Mouse (Mus musculus) layer of hippocampus, adult 9-10 months (tissue): Measurements from ENCODE around the gene Atad5.
"Not testable (repeated sequence)": the region's sequence is repeated elsewhere in the genome, so short reads cannot be mapped to it uniquely, and the experiment has no call there.

Source experiments
- DNase-seq: peaks from one replicate; pipeline ENCODE4 v3.0.0; 2022; ENCODE audit warnings: low spot score

Atad5 gene

DNA sequence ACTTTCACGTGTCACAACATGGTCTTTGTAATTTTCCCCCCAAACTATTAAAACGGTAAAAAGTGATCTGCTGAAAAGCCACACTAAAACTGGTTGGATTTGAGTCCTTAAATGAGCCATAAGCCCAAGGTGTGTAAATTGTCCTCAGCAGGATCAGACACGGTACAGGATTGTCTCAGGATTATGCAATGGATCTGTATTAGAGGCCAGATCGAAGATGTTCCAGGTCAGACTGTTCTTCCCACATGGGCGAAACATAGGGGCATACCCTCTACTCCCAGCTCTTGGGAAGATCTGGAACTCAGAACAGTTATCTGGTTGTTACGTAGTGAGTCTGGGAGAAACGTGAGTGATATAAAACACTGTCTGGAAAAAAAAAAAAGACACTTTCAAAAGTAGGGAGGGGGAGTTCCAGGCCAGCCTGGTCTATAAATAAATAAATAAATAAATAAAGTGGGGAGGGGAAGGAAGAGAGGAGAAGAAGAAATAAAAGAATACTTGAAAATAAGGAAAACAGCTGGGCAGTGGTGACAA, 7.3 kb upstream of the Atad5 start:
- DNase-seq: no peak

DNA sequence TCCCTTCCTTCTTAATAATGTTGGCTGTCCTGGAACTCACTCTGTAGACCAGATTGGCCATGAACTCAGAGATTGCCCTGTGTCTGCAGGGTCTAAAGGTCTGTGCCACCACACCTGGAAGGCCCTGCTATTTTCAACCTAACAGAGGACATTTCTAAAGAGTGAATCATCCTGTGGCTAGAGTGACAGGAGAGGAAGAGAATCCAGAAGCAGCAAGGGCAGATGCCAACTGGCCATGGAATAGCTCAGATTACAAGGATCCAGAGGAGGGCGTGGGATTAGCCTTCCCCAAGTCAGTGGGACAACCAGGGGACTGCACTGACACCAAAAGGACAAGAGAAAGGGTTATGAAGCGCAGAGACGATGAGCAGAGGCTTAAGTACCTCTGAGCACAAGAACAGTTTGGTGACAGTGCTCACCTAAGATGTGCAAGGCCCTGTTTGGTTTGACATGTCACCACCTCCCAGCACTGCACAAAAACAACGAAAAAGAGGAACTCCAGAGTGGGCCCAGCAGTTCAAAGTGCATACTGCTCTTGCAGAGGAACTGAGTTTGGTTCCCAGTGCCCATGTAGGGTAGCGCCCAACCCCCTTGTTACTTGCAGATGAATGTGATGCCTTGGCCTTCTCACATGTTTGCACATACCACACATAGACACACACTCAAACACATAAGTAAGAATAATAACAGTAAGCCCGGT, 3.7 kb upstream of the Atad5 start:
- no peak for DNase-seq

DNA sequence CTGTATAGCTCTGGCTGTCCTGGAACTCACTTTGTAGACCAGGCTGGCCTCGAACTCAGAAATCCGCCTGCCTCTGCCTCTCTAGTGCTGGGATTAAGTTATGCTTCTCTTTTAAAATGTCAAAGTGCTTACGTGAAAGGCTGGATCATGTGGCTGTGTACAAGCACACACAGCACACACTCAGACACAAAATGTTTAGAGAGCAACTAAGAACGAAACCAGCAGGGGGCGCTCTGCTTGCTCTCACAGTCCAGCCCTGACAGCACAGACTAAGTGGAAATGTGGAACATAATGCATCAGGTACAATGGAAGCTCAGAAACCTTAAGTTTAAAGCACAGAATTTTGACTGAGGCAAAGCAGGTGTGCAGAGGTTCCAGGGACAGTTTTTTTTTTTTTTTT, 2.4 kb upstream of the Atad5 start:
- peak; percentile 72 for DNase-seq

DNA sequence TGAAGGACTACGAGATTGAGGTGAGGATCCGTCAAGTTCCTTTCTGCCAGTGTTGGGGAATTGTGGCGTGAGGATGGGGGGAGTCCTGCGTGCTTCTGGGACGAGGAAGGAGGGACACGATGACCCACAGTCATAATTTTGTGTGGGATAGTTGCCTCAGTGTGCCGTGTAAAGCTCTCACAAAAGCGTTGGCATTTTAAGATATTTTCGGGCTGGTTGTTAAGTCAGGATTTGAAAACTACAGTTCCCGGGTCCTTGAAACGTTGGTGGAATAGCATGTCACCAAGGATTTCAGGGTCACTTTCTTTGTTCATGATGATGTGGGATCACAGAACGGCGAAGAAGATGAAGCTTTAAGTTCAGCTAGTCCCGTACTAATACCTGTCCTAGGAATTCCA, 616 bp downstream of the Atad5 start:
- DNase-seq: no peak

DNA sequence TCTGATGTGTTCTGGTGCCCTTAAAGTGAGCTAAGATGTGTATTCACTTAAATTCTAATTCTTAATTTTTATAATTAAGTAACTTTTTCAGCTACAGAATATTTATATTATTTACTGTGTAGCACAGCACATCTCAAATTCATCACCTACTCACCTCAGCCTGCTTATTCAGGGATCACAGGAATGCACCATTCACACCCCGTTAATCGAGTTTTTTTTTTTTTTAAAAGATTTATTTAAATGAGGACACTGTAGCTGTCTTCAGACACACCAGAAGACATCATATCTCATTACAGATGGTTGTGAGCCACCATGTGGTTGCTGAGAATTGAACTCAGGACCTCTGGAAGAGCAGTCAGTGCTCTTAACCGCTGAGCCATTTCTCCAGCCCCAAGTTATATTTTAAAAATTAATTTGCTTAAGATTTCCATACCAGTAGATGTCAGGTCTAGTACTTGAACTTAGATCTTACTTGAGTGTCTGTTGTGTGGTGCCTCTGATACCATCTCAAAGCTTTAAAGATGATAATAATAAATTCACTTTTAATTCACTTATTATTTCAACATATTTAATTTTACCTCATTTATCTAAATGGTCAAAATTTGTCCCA, 1.5 kb downstream of the Atad5 start:
- DNase-seq: no peak

DNA sequence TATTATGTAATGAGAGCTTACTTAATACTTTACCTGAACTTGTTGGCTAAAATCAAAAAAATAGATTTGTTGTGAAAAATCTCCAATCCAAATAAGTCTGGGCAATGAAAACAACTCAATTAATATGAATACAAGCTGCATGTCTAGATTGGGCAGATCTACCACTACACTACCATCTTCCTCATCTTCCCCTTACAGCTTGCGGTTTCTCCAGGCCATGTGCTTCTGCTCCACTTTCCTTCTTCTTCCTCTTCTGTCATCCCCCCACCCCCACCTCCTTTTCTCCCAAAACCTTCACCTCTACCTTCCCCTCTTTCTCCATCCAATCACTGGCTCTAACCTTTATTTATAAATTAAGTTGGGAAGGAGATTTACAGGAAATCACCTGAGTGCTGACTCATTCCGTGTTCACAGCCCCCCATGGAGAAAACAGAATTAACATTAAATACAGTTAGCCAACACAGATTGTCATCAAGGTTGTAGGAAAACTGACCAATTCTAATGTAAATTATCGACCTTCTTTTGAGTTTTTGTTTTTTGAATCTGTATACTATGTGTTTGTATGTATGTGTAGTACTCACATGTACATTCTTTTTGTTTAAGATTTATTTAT, 9.3 kb downstream of the Atad5 start:
- DNase-seq: no peak

DNA sequence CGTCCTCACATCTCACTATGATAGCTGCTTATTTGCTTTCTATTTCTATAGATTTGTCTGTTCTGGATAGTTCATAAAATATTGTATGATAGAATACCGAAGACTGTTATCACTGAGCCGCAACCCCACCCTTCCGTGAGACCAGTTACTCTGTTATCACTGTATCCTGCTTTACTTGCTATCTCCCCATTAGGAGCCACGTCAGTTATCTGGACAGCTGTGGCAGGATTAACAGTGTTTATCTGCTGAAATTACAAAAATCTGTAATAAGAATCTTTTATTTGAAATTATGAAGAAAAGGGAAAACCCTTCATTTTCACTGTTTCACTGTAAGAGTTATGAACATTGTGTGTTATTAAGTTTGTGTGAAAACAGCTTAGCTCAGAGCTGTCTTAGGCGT, 12.1 kb downstream of the Atad5 start:
- no peak for DNase-seq

DNA sequence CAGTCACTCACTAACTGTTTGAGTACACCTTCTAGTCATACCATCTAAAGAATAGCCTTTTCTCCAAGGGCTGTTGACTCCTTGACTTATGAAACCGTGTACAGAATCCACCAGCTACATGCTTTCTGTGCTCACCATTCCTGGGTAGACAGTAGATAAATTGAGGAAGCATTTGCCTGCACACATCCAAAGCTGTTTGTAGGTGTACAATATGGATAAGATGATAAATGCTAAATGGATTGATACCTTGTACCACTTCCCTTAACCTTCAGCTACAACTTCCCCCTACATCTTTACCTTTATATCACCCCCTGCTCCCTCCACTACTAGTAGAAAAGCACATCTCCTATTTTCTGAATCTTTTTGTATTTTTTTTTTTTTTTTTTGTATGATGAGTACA, 15.2 kb downstream of the Atad5 start:
- DNase-seq: no peak

DNA sequence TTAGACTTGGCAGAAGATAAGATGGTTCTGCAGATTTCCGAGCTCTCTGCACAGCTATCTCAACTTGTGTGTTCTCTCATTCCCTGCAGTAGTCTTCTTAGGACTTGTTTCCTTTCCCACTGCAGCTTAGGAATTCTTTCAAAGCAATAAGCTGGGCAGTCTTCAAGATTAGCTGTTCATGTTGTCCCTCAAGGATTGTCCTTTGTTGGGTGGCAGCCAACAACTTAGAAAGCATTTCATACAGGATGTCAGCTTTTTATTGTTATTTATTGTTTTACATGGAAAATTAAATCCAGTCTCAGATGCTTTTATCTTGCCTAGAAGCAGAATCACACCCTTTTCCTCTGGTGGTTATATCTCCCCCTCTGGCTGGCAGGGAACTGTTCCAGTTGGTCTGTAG, 27.2 kb downstream of the Atad5 start:
- no peak for DNase-seq

DNA sequence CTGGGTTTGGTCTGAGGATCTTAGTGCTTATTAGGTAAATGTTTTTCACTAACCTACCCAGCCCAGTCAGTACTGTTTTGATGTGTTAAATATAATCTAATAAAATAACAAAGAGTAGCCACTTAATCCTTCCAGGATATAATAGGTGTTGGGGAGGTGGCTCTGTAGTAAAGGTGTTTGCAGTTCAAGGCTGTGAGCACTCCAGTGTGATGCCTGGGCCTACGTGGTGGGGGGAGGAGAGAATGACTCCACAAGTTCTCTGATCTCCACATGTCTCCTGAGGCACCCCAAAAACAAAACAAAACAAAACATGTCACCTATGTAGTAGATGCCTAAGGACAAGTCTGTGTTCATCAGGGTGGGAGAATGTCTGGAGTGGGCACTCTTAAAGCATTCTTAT, 42.9 kb downstream of the Atad5 start:
- DNase-seq: no peak

DNA sequence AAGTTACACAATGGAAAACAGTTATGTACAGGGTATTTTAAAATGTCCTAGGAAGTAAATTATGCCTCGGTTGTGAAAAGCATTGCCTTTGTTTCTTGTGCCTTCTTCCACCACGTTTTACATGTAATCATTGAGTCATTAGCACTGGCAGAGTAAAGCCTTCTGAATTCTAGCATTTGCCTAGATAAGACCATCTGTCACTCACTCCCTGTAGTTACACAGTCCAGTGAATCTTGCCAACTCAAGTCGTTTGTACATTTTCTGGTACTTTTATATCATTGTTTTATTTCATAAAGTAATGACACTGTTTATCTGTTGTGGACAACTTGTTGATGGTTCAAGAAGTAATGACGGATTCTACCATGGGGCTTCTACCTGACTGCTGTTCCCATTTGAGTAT, 45.5 kb downstream of the Atad5 start:
- no peak for DNase-seq

DNA sequence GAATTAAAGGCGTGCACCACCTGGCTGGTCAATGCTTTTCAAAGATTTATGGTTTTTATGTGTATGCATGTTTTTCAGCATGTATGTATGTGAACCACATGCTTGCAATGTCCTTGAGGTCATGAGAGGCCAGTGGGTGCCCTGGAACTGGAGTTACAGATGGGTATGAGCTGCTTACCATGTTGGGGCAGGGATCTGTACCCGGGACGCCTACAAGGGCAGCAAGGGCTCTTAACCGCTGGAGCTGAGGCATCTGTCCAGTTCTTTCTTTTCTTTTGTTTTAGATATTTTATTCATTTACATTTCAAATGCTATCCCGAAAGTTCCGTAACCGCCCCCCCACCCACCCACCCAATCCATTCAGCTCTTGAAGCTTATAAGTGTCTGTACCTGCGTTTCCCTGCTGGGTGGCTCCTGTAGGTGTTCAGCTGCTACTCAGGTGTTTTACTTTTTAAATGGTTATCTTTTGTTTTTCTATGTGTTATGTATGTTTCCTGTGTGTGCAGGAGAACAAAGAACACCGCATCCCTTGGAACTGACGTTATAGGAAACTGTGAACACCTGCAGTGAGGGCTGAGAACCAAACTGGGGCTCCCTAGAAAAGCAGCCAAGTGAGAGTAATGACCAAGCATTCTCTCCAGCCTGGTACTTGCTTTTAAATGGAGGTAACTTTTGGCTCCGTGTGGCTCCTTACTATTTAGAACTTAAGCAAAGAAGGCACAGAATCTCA, 46.9 kb downstream of the Atad5 start:
- DNase-seq: no peak

DNA sequence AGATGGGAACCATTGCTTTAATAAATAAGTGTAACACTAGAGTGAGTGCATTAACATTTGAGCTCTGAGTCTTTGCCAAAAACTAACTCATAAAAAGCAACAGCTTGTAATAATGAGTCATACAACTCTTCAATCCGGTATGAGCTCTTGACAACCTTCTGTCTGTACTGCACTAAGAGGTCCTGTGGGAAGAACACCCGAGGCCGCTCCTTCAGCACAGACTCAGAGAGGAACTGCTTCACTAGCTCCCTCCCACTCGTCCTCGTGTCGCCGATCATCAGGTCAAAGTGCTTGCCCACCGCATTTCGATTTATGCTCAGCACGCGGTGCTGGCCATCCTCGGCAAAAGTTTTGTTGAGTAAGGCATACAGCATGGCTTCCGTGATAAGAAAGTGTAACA, 47.6 kb downstream of the Atad5 start:
- DNase-seq: peak; percentile 22

DNA sequence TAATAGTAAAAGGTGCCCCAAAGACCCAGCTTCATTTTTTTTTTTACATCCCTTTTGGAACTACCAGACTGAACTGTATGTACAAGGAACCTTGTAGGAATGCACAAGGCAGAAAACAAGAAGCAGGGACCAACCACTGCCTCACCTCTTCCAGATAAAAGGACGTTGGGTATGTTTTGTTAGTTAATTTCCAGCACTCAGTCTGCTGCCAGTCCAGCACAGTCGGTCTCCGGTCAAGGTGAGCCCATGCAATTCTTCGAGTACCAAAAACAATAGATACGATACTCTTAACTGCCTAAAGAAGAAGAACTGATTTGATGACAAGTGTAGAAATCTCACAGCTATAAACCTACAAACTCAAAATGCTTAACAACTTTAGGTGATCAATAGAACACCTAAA, 48.6 kb downstream of the Atad5 start:
- no peak for DNase-seq

DNA sequence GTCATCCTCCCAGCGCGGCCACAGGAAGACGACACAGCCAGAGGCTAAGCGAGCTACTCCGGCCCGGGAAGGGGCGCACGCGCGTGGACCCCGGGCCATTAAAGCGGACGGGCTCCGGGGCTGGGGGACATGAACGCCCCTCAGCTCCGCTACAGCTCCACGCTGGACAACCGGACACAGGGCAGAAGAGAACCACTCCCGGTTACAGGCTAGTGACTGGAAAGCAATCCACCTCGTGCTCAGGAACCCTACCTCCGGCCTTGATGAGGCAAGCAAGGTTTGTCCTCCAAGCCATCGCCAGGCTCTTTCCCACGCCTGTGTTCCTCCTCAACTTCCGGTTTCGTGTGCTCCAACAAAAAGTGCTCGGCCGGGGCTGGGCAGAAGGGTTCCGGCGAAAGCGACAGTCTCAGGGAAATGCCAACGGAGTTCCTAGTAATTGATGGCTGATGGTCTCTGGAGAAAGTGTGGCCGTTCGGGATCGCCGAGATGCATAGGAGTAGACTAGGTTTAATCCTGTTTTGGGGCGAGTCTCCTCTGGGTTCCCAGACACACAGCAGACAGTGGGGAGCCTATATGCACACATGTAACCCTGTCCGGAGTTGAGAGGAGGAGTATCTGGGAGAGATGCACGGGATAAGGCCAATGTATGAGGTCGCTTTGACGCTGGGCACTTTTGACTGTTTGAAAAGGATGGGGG, 52.8 kb downstream of the Atad5 start, which contains the start of gene Tefm:
TSS of gene Tefm (minus strand) at position 351 of the 697 bp plus-strand sequence.
- peak; percentile 74 for DNase-seq

DNA sequence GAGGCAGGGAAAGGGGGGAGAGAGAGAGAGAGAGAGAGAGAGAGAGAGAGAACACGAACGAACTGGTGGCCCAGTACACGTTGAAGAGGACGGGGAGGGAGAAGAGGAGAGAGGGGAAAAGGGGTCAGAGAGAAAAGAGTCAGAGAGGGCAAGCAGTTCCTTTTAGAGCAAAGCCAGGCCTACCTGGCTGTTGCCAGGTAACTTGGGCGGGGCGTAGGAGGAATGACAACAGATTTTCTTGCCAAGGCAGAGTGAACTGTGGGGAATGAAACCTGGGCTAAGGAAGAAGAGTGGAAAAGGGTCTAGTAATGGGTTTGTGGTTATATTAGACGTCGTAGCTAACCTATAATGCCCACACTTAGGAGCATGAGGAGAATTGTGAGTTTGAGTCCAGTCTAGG, 53.7 kb downstream of the Atad5 start:
- no peak for DNase-seq

DNA sequence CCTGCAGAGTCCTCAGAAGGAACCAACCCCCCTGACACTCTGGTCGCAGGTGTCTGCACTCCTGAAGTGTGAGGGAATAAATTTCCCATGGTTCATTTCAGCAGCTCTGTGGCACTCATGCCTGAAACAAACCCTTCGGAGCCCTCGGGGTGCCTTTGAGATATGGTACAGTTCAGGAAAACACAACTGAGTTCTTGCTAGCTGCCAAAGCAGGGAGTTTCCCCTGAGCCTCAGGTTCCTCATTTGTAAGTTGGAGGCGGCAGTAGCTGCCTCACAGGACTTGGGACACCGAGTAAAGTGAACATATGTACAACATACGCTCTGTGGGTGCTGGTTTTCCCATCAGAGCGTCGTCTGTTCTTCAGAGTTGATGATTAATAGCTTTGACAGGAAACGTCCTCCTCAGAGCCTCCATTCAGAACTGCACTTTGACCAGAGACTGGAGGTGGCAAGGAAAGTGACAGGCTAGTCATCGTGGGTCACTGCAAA, 56.6 kb downstream of the Atad5 start:
- DNase-seq: no peak

DNA sequence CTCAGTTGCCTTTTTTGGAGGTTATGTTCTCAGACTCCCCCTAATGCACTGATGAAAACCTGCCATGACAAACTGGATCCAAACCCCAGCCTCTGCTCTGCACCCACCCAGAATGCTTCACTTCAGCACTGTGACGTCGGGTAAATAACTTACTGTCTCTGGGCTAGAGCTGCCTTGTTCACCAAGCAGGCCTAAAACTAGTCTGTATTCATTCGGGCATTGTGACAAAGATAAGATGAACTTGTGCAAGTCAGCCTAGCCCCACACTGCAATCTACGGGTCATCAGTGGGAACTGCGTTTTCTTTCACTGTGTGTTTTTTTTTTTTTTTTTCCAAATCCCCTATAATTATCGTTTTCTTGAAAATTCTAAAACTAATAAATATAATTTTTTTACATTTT, 58.5 kb downstream of the Atad5 start:
- DNase-seq: no peak

DNA sequence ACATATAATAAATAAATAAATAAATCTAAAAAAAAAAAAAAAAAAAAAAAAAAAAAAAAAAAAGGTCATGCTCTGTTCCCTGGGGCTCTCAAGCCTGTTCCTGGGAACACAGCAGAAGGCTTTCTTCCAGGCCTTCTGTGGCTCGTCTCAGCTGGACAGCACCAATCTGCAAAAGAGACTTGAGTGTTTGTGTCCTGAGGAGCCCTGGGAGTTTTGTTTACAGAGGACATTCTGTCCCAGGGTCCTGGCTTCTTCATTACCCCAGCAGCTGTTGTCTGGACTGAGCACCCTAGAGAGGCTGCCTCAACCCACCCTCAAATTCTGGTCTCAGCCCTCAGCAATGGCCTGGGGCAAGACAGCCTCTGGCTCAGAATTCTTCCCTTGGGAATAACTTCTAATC, 59.1 kb downstream of the Atad5 start:
- no peak for DNase-seq

DNA sequence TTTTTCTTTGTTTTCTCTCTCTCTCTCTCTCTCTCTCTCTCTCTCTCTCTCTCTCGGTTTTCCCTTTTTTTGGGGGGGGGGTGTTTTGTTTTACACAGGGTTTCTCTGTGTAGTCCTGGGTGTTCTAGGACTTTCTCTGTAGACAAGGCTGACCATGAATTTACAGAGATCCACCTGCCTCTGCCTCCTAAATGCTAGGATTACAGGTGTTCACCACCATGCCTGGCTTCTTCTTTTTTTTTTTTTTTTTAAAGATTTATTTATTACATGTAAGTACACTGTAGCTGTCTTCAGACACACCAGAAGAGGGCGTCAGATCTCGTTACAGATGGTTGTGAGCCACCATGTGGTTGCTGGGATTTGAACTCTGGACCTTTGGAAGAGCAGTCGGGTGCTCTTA, 59.8 kb downstream of the Atad5 start:
- not testable (repeated sequence) for DNase-seq

DNA sequence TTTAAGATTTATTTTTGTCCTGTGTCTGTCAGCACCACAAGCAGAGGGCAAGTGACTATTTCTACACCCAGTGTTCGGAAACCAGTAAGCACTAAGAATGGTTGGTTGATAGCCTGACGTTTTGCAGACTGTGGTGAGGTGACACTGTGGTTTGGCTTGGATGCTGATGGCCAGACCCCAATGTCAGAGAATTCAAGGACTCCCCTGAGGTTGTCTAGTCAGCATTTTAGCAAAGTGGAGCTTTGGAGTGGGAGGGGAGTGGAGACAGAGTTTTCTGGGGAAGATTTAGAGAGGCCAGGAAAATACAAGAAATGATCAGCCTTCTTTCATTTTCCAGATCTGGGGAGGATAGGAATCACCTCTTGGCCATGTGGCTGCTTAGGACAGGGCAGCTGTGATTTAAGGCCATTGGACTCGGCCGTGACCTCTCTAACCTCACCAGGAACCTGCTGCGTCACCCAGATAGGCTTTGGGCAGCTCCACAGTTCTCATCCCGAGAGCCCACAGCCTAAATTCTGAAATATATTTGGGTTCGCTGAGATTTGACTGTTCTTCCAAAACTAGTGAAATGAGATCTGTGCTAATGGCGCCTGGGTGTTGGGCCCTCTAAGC, 60.3 kb downstream of the Atad5 start:
- DNase-seq: no peak

DNA sequence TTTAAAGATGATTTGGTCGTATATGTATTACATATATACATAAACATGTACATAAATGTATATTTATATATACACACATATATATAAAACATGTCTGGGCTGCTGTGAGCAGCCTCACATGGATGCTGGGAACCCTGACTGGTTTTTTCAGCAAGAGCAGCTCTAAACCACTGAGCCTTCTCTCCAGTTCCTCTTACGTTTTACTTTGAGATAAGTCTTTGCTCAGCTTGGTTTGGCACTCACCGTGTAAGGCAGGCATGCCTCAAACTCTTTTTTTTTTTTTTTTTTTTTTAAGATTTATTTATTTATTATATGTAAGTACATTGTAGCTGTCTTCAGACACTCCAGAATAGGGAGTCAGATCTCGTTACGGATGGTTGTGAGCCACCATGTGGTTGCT, 61.4 kb downstream of the Atad5 start:
- DNase-seq: no peak
